Mouse (Mus musculus) erythroblast, embryonic 14.5 days (primary cell): ENCODE measurements around the gene Npcd. TPM values are rescaled to one million over a fixed set of nuclear protein-coding genes. Genes with fewer than 3 reads are reported as not detected.

ENCODE experiments used
- H3K27me3 ChIP-seq: 2 replicates; pipeline ENCODE4 v1.6.1; 2012; ENCODE audit warnings: inconsistent platforms; ENCODE audit not compliant: control insufficient read depth
- H3K36me3 ChIP-seq: 2 replicates; pipeline ENCODE4 v1.6.1; 2012; ENCODE audit warnings: mild to moderate bottlenecking, inconsistent platforms; ENCODE audit not compliant: control insufficient read depth
- H3K4me1 ChIP-seq: 2 replicates; pipeline ENCODE4 v1.6.1; 2012; ENCODE audit warnings: inconsistent platforms; ENCODE audit not compliant: control insufficient read depth
- H3K4me3 ChIP-seq: replicated peaks from 2 replicates; pipeline ENCODE3; 2012; ENCODE audit warnings: moderate library complexity, mild to moderate bottlenecking, inconsistent platforms
- H3K9me3 ChIP-seq: 2 replicates; pipeline ENCODE4 v1.6.1; 2012; ENCODE audit warnings: low read length, inconsistent platforms, mixed read lengths; ENCODE audit not compliant: control insufficient read depth
- GATA1 ChIP-seq: IDR thresholded peaks from 2 replicates; pipeline ENCODE4 v1.6.1; 2012; ENCODE audit warnings: low read length, inconsistent platforms, mixed read lengths
- TAL1 ChIP-seq: IDR thresholded peaks from 3 replicates; pipeline ENCODE4 v1.6.1; 2012; ENCODE audit warnings: low read length, inconsistent platforms, mixed read lengths
- polyA plus RNA-seq: library from polyadenylated mRNA; stranded (reverse); fragments of >175 nt; gene quantifications from 2 replicates; pipeline ENCODE4 v1.2.3, GENCODE M21; 2012

Gene Npcd
- polyA plus RNA-seq, 1 experiment, result not detected

- no peaks in the 10 kb centered on the region for H3K27me3 ChIP-seq
- H3K4me3 ChIP-seq, result no peak overlapping the region
- TF ChIP-seq GATA1, result no peak
- no peaks in the 10 kb centered on the region for H3K9me3 ChIP-seq
- no peaks in the 10 kb centered on the region for H3K4me1 ChIP-seq
- H3K36me3 ChIP-seq, result no peaks in the 10 kb centered on the region
Observed at GRCm38 (mm10) chr15:79867260-79868002, 33.4 kb upstream of the Npcd start.

GRCm38 (mm10) chr15:79859821-79860220 lies 25.8 kb upstream of the Npcd start:
- H3K4me1 ChIP-seq, result no peaks in the 10 kb centered on the region
- H3K36me3 ChIP-seq, result no peaks in the 10 kb centered on the region
- TF ChIP-seq TAL1 (no peak), GATA1 (no peak)

DNA sequence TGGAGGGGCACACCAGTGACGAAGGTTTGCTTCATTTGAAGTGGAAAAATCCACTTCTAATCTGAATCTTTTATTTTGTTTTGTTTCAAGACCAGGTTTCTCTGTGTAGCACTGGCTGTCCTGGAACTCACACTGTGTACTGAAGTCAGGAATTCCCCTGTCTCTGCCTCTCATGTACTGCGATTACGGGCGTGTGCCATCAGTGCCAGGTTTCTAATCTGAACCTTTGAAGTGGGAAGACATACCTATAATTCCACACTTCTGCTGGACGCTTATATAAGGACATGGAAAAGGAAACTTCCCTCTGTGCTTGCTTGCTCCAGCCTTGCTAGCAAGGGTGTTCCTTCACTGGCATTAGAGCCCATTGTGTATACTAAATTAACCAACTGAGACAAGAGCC lies 24.9 kb upstream of the Npcd start:
- no peaks in the 10 kb centered on the region for H3K27me3 ChIP-seq
- H3K4me3 ChIP-seq, result no peak overlapping the region
- H3K4me1 ChIP-seq, result no peaks in the 10 kb centered on the region
- no peaks in the 10 kb centered on the region for H3K9me3 ChIP-seq
- no peak for TF ChIP-seq GATA1
- no peak for TF ChIP-seq TAL1
- no peaks in the 10 kb centered on the region for H3K36me3 ChIP-seq

More at GRCm38 (mm10) chr15:79859821-79860220, 25.8 kb upstream of the Npcd start:
- Histone ChIP-seq H3K9me3 (no peaks in the 10 kb centered on the region), H3K4me3 (no peak overlapping the region), H3K27me3 (no peaks in the 10 kb centered on the region)

- Histone ChIP-seq H3K36me3 (no peaks in the 10 kb centered on the region), H3K4me3 (no peak overlapping the region), H3K9me3 (peaks cover 6% of the 10 kb centered on the region; the same call in 1 of the 2 replicates), H3K27me3 (peaks cover 3% of the 10 kb centered on the region), H3K4me1 (no peaks in the 10 kb centered on the region)
- TF ChIP-seq GATA1, result no peak
- no peak for TF ChIP-seq TAL1
Observed at GRCm38 (mm10) chr15:79850143-79850542, 16.1 kb upstream of the Npcd start.

DNA sequence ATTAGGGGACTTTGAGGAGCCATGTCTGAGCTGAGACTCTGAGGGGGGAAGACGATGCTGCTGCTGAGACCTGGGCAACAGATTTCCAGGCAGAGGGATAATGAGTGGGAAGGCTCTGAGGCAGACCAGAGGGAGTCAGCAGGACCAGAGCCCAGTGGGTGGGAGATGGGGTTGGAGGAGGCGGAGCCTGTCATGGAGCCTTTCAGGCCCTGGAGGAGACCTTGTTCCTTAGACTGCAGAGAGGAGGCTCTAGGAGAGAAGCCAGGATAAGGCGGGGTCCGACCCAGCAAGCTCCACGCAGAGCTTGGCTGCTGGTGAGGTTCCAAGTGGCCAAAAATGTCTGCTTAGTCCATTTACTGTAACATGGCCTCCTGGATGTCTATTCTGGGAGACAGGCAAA lies 13.1 kb upstream of the Npcd start:
- no peaks in the 10 kb centered on the region for H3K36me3 ChIP-seq
- peaks cover 3% of the 10 kb centered on the region for H3K27me3 ChIP-seq
- TF ChIP-seq TAL1, result no peak
- TF ChIP-seq GATA1, result no peak
- H3K9me3 ChIP-seq, result peaks cover 6% of the 10 kb centered on the region; the same call in 1 of the 2 replicates
- H3K4me1 ChIP-seq, result no peaks in the 10 kb centered on the region
- no peak overlapping the region for H3K4me3 ChIP-seq

GRCm38 (mm10) chr15:79845986-79846385 lies 11.9 kb upstream of the Npcd start:
- H3K36me3 ChIP-seq, result no peaks in the 10 kb centered on the region
- H3K4me3 ChIP-seq, result no peak overlapping the region
- H3K9me3 ChIP-seq, result peaks cover 6% of the 10 kb centered on the region; the same call in 1 of the 2 replicates
- no peaks in the 10 kb centered on the region for H3K4me1 ChIP-seq
- TF ChIP-seq GATA1 (no peak), TAL1 (no peak)
- H3K27me3 ChIP-seq, result peaks cover 8% of the 10 kb centered on the region

- Histone ChIP-seq H3K4me3 (no peak overlapping the region), H3K27me3 (peaks cover 11% of the 10 kb centered on the region), H3K36me3 (no peaks in the 10 kb centered on the region), H3K9me3 (no peaks in the 10 kb centered on the region), H3K4me1 (no peaks in the 10 kb centered on the region)
- TF ChIP-seq GATA1, result no peak
- TF ChIP-seq TAL1, result no peak
Observed at GRCm38 (mm10) chr15:79842985-79843384, 8.9 kb upstream of the Npcd start.

DNA sequence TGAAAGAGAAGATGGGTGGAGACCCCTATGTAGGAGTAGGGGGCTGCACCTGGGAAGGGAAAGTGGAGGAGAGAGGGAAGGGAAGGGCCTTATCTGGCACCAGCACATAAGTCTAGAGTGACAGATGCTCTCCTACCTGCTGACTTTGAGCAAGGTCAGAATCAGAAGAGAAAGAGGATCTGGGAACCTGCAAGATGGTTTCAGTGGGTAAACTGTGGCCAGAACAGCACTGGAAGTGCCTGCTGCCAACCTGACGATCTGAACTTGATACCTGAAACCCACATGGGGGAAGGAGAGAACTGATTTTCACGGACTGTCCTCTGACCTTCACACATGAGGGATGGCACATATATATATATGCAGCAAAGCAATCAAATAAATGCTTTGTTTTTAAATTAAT lies 6.2 kb upstream of the Npcd start:
- no peak overlapping the region for H3K4me3 ChIP-seq
- H3K9me3 ChIP-seq, result no peaks in the 10 kb centered on the region
- TF ChIP-seq TAL1 (no peak), GATA1 (no peak)
- H3K36me3 ChIP-seq, result no peaks in the 10 kb centered on the region
- H3K4me1 ChIP-seq, result no peaks in the 10 kb centered on the region
- H3K27me3 ChIP-seq, result peaks cover 10% of the 10 kb centered on the region

DNA sequence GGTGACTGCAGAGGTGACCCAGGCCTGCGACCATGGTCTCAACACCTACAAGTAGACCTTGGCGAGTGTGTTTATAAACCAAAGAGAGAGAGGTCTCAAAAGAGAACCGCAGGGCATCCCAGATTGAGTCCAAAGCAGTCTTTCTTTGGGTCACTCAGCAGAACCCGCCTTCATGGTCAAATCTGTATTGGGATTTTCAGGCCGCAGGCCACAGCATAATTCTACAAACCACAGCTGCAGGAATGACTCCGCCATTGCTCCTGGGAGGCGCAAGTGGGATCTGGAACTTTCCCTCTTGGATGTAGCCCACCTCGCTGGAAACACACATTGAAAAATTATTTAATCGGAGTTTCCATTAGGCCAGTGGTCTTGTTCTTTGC lies 834 bp upstream of the Npcd start:
- TF ChIP-seq GATA1 (no peak), TAL1 (no peak)
- Histone ChIP-seq H3K4me3 (no peak overlapping the region), H3K4me1 (peaks cover 33% of the 10 kb centered on the region)

More for the DNA sequence above, 834 bp upstream of the Npcd start:
- H3K9me3 ChIP-seq, result no peaks in the 10 kb centered on the region
- peaks cover 5% of the 10 kb centered on the region for H3K27me3 ChIP-seq
- H3K36me3 ChIP-seq, result peaks cover 9% of the 10 kb centered on the region
